In the genomic region with DNA sequence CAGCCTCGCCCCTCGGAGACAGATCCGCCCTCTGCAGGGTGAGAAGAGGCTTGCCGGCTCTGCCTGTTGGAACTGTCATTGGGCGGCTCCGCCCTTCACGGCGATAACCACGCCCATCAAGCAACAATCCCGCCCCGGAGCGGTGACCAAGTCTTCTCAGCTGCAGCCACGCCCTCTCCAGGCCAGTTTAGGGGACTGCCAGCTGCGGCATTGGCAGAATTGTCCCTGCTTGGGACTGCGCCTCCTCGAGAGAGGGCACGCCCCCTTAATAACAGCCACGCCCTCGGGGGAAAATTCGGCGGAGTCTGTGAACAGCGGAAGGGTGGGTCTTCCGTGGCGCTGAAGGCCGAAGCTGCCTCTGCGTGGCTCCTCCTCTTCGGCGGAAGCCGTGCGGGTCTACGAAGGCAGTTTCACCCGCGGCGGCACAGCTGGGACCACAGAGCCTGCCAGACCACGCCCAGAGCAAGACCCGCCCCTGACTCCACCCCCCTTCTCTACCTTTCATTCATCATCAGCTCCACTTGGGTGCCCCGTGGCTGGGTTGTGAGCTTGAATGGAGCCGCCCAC, we compare ENCODE assay signal across 8 mouse cellular contexts. TPM values are rescaled to one million over a fixed set of nuclear protein-coding genes. Genes with fewer than 3 reads are reported as not detected.
A peak's percentile ranks its signal among the peaks of the same experiment; 100 is the strongest.
DNase-seq lines count a peak whose midpoint lies in the region; ATAC-seq and TF ChIP-seq lines count a peak whose summit lies in the region.

No protein-coding gene starts in this region.

- in situ Hi-C loops in Patski (cut with MboI; ENCODE audit: low pct_unique_long_range_greater_than_20kb) = no loop called here

- H3K9me3 ChIP-seq in hindbrain, embryonic 13.5 days = no peaks in the 10 kb centered on the region

- peak overlapping the region; percentile 87 for H3K4me3 ChIP-seq in hindbrain, embryonic 13.5 days

- H3K4me2 ChIP-seq in hindbrain, embryonic 13.5 days = peak overlapping the region; percentile 79

- H3K27me3 ChIP-seq in Patski = no peaks in the 10 kb centered on the region
- H3K27me3 ChIP-seq in hindbrain, embryonic 13.5 days = no peaks in the 10 kb centered on the region

- peak; percentile 95 for ATAC-seq in Patski
- peak; percentile 97 for ATAC-seq in hindbrain, embryonic 13.5 days (ENCODE audit: low FRiP score)

- H3K36me3 ChIP-seq in hindbrain, embryonic 13.5 days = peaks cover 27% of the 10 kb centered on the region

- POLR2A ChIA-PET in Patski (lab: Charles Lee) = no interaction called here

- peak overlapping the region; percentile 96 for H3K9ac ChIP-seq in hindbrain, embryonic 13.5 days

- TF ChIP-seq CTCF in Patski (IDR thresholded peaks at IDR 0.05) = no peak

- whole genome bisulfite sequencing in hindbrain, embryonic 13.5 days = 0% methylated on average over 38 of the region's 38 CpGs

- H3K4me1 ChIP-seq in hindbrain, embryonic 13.5 days (replicated peaks) = peaks cover 35% of the 10 kb centered on the region

- peak overlapping the region; percentile 93 for H3K27ac ChIP-seq in hindbrain, embryonic 13.5 days

- peak; percentile 99 for DNase-seq in Patski (ENCODE audit: low read depth, low spot score)
- DNase-seq in cerebellum, postnatal 14 days = peak; percentile 96 to 97
- peak; percentile 98 to 99 for DNase-seq in frontal cortex, postnatal 14 days (ENCODE audit: low spot score in 2 of 2)
- peak; percentile 84 to 92 for DNase-seq in layer of hippocampus, postnatal 25 days (ENCODE audit: extremely low spot score in 1 of 2, low spot score in 1 of 2)
- DNase-seq in lung, postnatal 25 days (ENCODE audit: low spot score) = peak; percentile 100
- peak; percentile 100 for DNase-seq in retina, embryonic 14.5 days (ENCODE audit: low spot score)
- peak; percentile 98 for DNase-seq in thymus, postnatal 4 days

- CTCF ChIA-PET in Patski (lab: Charles Lee) = interaction anchor here (0.8 to 1.0 kb wide), 2 partner anchors 37 to 66 kb away, joined by 3 read pairs; no protein-coding TSS in a partner anchor

RNA-seq across cellular contexts. Expression of gene Limk1, which starts 0.4 kb away (rescaled TPM):
- polyA plus RNA-seq in Patski (2021) = 18.6 TPM
- 21.6 and 23.4 TPM in 2 replicates for polyA plus RNA-seq in hindbrain, embryonic 13.5 days (2015; fragmentation: Nextera tagmentation; extraction: Ambion mirVana)
- total RNA-seq in layer of hippocampus, postnatal 25 days (2021) = 10 to 100 TPM; 39.9 to 41.8 TPM

RNA-seq across cellular contexts. Expression of gene Eif4h, which starts 49.5 kb away (rescaled TPM):
- polyA plus RNA-seq in Patski (2021) = 390 TPM
- 336 and 347 TPM in 2 replicates for polyA plus RNA-seq in hindbrain, embryonic 13.5 days (2015; fragmentation: Nextera tagmentation; extraction: Ambion mirVana)
- total RNA-seq in layer of hippocampus, postnatal 25 days (2021) = 100 to 1,000 TPM; 322 to 331 TPM

RNA-seq across cellular contexts. Expression of gene Eln, which starts 58.3 kb away (rescaled TPM):
- polyA plus RNA-seq in Patski (2021) = not detected
- polyA plus RNA-seq in hindbrain, embryonic 13.5 days (2015; fragmentation: Nextera tagmentation; extraction: Ambion mirVana) = 5.7 and 7.8 TPM in 2 replicates
- 10 to 100 TPM; 15.8 to 17.5 TPM for total RNA-seq in layer of hippocampus, postnatal 25 days (2021)

Comparison
In these comparisons a context has a peak if more than half of its experiments do, and no peak if none do; other contexts are left out.
1. Peak in every context shown above with its lines: DNase-seq, ATAC-seq, H3K4me3 ChIP-seq and H3K27ac ChIP-seq.